Mouse (Mus musculus): Measurements from ENCODE around the gene Uchl4.

Uchl4 gene

DNA sequence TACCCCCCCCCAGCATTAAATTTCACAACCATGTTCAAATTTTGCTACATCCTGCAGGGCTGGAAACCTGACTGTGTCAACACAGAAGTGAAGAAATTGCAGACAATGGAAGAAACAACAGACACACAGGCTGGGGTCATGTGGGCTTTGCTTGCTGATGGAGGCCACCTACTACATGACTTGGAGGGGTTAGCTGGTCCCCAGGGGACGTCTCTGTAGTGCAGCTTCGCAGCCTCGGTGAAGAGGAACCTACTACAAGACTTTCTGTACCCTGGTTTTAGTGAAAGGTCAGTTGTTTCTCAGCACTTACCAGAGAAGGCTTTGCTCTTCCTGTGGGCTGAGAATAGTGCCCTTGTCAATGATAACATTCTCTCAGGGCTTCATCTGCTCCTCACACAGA lies 36.2 kb downstream of the Uchl4 start:
- no peak for DNase-seq (ENCODE audit: extremely low read depth, insufficient read length, low spot score)

GRCm38 (mm10) chr9:64272611-64273010 lies 37.6 kb downstream of the Uchl4 start:
- DNase-seq (ENCODE audit: extremely low read depth, insufficient read length, low spot score), result peak; percentile 20

DNA sequence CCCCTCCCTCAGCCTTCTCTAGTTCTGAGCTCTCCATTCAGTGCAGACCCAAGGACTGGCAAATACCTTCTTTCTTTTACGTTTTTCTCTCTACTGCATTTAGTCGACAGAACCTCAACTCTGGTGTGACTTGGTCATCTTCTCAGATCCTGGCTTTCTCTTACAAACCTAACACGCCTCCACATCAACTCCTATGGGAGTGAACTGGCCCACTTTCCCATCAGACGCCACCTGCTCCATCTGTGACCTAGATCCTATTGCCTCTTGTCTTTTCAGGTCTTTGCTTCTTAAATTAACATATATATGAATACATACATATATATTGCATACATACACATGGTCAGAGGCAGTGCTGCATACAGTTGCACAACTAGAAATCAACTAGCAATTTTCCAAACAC lies 38.8 kb downstream of the Uchl4 start:
- DNase-seq (ENCODE audit: extremely low read depth, insufficient read length, low spot score), result no peak

DNA sequence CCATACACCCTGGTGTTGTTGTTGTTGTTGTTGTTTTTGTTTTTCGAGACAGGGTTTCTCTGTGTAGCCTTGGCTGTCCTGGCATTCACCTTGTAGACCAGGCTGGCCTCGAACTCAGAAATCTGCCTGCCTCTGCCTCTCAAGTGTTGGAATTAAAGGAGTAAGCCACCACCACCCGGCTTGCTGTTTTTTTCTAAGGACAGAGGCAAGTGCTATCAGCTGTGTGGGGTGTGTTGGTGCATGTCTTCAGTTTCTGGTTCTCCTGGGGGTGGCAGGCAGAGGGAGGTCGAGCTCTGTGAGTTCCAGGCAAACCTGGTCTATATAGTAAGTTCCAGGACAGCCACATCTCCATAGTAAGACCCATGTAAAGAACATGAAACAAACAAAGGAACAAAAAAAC lies 39.3 kb downstream of the Uchl4 start:
- no peak for DNase-seq (ENCODE audit: extremely low read depth, insufficient read length, low spot score)

- DNase-seq (ENCODE audit: extremely low read depth, insufficient read length, low spot score), result no peak
These were observed 39.9 kb downstream of the Uchl4 start for GRCm38 (mm10) chr9:64274919-64275318.

- peak; percentile 19 for DNase-seq (ENCODE audit: extremely low read depth, insufficient read length, low spot score)
These were observed 42.7 kb downstream of the Uchl4 start for GRCm38 (mm10) chr9:64277706-64278105.

GRCm38 (mm10) chr9:64278665-64279310 lies 43.8 kb downstream of the Uchl4 start:
- DNase-seq (ENCODE audit: extremely low read depth, insufficient read length, low spot score), result no peak

DNA sequence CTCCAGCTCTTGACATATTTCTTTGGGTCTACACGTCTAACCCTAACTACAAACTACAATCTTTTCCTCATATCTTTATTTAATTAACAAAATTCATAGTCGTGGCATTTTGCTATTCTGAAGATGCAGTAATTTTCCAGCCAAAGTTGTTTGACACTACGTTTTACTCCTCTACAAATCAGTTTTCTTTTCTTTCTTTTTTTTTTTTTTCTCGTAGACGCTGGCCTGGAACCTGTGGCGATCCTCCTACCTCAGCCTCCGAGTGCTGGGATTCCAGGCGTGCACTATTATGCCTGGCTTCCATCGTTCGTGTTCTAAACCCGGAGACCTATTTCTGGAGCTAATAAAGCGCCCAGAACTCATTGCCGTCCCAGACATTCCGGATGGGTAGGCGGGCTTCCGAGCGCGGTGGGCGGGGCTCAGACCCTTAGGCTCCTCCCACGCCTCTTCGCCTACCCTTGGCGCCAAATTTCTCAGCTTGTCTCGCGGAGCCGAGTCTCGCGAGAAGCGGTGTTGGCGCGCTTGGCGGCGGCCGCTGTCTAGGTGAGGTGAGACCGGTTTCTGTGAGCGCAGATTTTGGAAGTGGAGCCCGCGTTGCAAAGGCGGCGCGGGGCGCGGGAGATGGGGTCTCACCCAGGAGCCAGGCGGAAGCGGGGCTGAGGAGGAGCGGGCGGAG lies 46.2 kb downstream of the Uchl4 start, which contains the start of gene Tipin:
Tipin (plus strand) TSS at position 477 of the 676 bp plus-strand sequence.
- DNase-seq (ENCODE audit: extremely low read depth, insufficient read length, low spot score), result peak; percentile 96

- no peak for DNase-seq (ENCODE audit: extremely low read depth, insufficient read length, low spot score)
These were observed 46.8 kb downstream of the Uchl4 start for GRCm38 (mm10) chr9:64281781-64282178.

- DNase-seq (ENCODE audit: extremely low read depth, insufficient read length, low spot score), result no peak
These were observed 47.5 kb downstream of the Uchl4 start for GRCm38 (mm10) chr9:64282404-64282987.

Data from 3134 (cell line).